Mouse (Mus musculus) forebrain, embryonic 13.5 days (tissue): ENCODE data around the gene Susd2. TPM values are rescaled to one million over a fixed set of nuclear protein-coding genes. Genes with fewer than 3 reads are reported as not detected.

ENCODE experiments used
- polyA plus RNA-seq: library from polyadenylated mRNA; unstranded; fragments of >200 nt; fragmentation: Nextera tagmentation; extraction: Ambion mirVana; gene quantifications from 2 replicates; pipeline ENCODE4 v1.2.1, GENCODE M21; 2015

Gene Susd2
- polyA plus RNA-seq, 1 experiment from 2014 or later = 0.97 TPM

Other genes with a start within 250 kb of the Susd2 start
- gene Upb1, start 242.9 kb downstream of the Susd2 start, polyA plus RNA-seq = not detected in 2 replicates
- gene Snrpd3, start 126.5 kb downstream of the Susd2 start, polyA plus RNA-seq = 188 and 198 TPM in 2 replicates
- gene Gucd1, start 126.0 kb downstream of the Susd2 start, polyA plus RNA-seq = 21.1 and 24.9 TPM in 2 replicates
- gene Lrrc75b, start 83.7 kb downstream of the Susd2 start, polyA plus RNA-seq = 10.4 and 11.7 TPM in 2 replicates
- gene Ggt1, start 82.4 kb downstream of the Susd2 start, polyA plus RNA-seq = 1.1 and 2.3 TPM in 2 replicates
- gene Ggt5, start 54.7 kb downstream of the Susd2 start, polyA plus RNA-seq = 1.4 and 2.8 TPM in 2 replicates
- 36.9 and 46.1 TPM in 2 replicates for gene Cabin1, start 120.3 kb upstream of the Susd2 start, polyA plus RNA-seq
- 72.2 and 87.4 TPM in 2 replicates for gene Ddt, start 129.4 kb upstream of the Susd2 start, polyA plus RNA-seq
- gene Gm20441, start 136.9 kb upstream of the Susd2 start, polyA plus RNA-seq = not detected in 2 replicates
- 0.45 and 0.52 TPM in 2 replicates for gene Gstt3, start 137.4 kb upstream of the Susd2 start, polyA plus RNA-seq
- 6.4 and 6.5 TPM in 2 replicates for gene Gstt1, start 154.6 kb upstream of the Susd2 start, polyA plus RNA-seq
- not detected in 2 replicates for gene Gstt4, start 178.5 kb upstream of the Susd2 start, polyA plus RNA-seq
- gene Gstt2, start 193.4 kb upstream of the Susd2 start, polyA plus RNA-seq = 4.0 and 4.4 TPM in 2 replicates
- 1,962 and 1,979 TPM in 2 replicates for gene Mif, start 216.2 kb upstream of the Susd2 start, polyA plus RNA-seq
- gene Derl3, start 249.4 kb upstream of the Susd2 start, polyA plus RNA-seq = 1.8 and 3.1 TPM in 2 replicates